Mouse (Mus musculus) heart, postnatal 0 days (tissue): ENCODE results near the gene Kcnn3.

Source experiments
- CTCF ChIP-seq: IDR thresholded peaks from 2 replicates; pipeline ENCODE4 v1.5.1; 2016; ENCODE audit warnings: antibody characterized with exemption, control low read depth, low read depth
- EP300 ChIP-seq: IDR thresholded peaks from 2 replicates; pipeline ENCODE4 v1.6.1; 2016; ENCODE audit warnings: antibody characterized with exemption, low read depth

DNA sequence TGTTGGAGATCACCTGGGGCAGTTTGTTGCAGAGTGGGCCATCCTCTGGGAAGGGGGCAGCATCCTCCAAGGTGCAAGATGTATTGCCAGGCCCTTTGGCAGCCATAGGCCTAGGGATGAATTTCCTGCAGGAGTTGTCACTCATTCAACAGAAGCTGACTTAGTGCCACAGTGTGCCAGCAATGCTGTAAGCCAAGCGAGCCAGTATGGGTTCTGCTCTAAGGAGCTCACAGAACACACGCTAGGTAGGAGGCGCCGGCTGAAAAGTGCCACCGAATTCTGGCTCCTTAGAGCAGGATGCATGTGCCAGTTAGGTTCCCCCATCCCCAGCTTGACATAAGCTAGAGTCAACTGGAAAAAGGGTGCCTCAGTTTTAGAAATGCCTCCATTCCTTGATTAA lies 83.3 kb downstream of the Kcnn3 start:
- TF ChIP-seq CTCF: no peak
- TF ChIP-seq EP300: no peak
